Mouse (Mus musculus) megakaryocyte, embryonic 14.5 days (primary cell): ENCODE results near the gene Hist1h1e.

ENCODE experiments used
- FLI1 ChIP-seq: IDR thresholded peaks from 2 replicates; pipeline ENCODE4 v1.6.1; 2012; ENCODE audit warnings: low read length, inconsistent platforms, mixed read lengths
- GATA1 ChIP-seq: IDR thresholded peaks from 3 replicates; pipeline ENCODE4 v1.6.1; 2012; ENCODE audit warnings: mixed read lengths, low read length, inconsistent platforms, borderline replicate concordance

GRCm38 (mm10) chr13:23597957-23598356 is 24.4 kb downstream of the Hist1h1e start:
- no peak for TF ChIP-seq GATA1
- TF ChIP-seq FLI1 = no peak
